Mouse (Mus musculus) liver, embryonic 18 days (tissue): ENCODE results near the gene Olfr128. TPM values are rescaled to one million over a fixed set of nuclear protein-coding genes. Genes with fewer than 3 reads are reported as not detected.

Experiments
- polyA plus RNA-seq: library from polyadenylated mRNA; depleted of rRNA; stranded (reverse); fragments of >200 nt; gene quantifications from 2 replicates; pipeline ENCODE4 v1.2.3, GENCODE M21; 2012; rRNA removed

The Olfr128 gene
- not detected in 2 replicates for polyA plus RNA-seq

DNA sequence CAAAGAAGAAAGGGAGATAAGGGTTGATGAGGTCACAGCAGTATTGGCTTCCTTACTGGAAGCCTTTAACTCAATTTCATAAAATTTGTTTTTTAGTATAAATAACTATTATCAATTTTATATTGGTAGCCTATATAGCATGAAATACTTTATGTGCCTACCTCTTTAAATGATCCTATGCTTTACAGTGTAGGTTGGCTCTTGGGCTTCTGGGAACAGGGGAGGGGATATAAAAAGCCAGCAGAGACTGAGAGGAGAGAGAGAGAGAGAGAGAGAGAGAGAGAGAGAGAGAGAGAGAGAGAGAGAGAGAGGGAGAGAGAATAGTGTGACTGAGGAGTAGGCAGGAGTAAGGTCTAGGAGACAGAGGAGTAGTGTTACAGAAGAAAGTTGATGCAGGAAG lies at the start of gene Olfr128:
Gene Olfr128 (plus strand): TSS at position 301 of the 400 bp plus-strand sequence.

DNA sequence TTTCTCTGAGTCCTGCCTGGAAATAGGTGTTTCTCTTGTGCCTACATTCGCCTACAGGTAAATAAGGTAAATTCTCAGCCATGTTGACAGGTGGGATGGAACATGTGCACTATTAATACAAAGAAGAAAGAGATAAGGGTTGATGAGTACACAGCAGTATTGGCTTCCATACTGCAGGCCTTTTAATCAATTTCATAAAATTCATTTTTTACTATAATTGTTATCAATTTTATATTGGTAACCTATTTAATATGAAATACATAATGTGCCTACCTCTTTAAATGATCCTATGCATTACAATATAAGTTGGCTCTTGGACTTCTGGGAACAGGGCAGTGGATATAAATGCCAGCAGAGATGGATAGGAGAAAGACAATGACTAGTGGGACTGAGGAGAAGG lies 20.2 kb upstream of the Olfr128 start, which contains the start of gene Olfr127:
Gene Olfr127 (plus strand): TSS at position 301 of the 400 bp plus-strand sequence.

DNA sequence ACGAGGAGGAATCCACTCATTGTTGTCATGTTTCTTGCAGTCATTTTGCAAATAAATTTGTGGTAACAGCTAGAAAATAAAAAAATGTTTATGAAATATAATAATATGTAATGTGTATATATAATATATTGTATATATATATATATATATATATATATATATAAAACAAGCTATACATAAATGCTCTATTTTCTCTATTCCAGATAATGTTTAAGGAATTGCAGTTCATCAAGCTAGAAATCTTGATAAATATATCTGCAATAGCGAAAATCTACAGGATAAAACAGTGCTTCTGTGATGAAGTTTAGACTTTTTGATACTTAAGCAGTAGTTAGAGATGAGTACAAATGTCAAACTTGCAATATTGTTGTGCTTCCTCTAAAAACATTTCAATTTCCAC lies 32.6 kb downstream of the Olfr128 start, which contains the start of gene Olfr761:
Gene Olfr761 (minus strand): TSS at position 101 of the 400 bp plus-strand sequence.

Other genes starting within 250 kb of the Olfr128 start
- gene Olfr119, start 224.0 kb upstream of the Olfr128 start, polyA plus RNA-seq = not detected in 2 replicates
- gene Olfr120, start 198.7 kb upstream of the Olfr128 start, polyA plus RNA-seq = not detected in 2 replicates
- gene Olfr121, start 171.7 kb upstream of the Olfr128 start, polyA plus RNA-seq = not detected in 2 replicates
- gene Olfr122, start 151.9 kb upstream of the Olfr128 start, polyA plus RNA-seq = not detected in 2 replicates
- not detected in 2 replicates for gene Olfr123, start 127.0 kb upstream of the Olfr128 start, polyA plus RNA-seq
- gene Olfr124, start 120.7 kb upstream of the Olfr128 start, polyA plus RNA-seq = not detected in 2 replicates
- gene Olfr125, start 87.6 kb upstream of the Olfr128 start, polyA plus RNA-seq = not detected in 2 replicates
- gene Olfr126, start 73.1 kb upstream of the Olfr128 start, polyA plus RNA-seq = not detected in 2 replicates
- not detected in 2 replicates for gene Olfr127, start 20.1 kb upstream of the Olfr128 start, polyA plus RNA-seq
- not detected in 2 replicates for gene Olfr761, start 32.5 kb downstream of the Olfr128 start, polyA plus RNA-seq
- not detected in 2 replicates for gene Olfr129, start 139.5 kb downstream of the Olfr128 start, polyA plus RNA-seq
- not detected in 2 replicates for gene Olfr130, start 143.4 kb downstream of the Olfr128 start, polyA plus RNA-seq
- gene Olfr131, start 168.1 kb downstream of the Olfr128 start, polyA plus RNA-seq = not detected in 2 replicates
- gene Olfr132, start 214.0 kb downstream of the Olfr128 start, polyA plus RNA-seq = not detected in 2 replicates
- gene Olfr133, start 224.7 kb downstream of the Olfr128 start, polyA plus RNA-seq = not detected in 2 replicates